Mouse (Mus musculus) liver, embryonic 14 days (tissue): ENCODE results near the gene Fmo6. TPM values are rescaled to one million over a fixed set of nuclear protein-coding genes. Genes with fewer than 3 reads are reported as not detected.

Experiments used
- polyA plus RNA-seq: library from polyadenylated mRNA; depleted of rRNA; stranded (reverse); fragments of >200 nt; gene quantifications from 2 replicates; pipeline ENCODE4 v1.2.3, GENCODE M21; 2012; rRNA removed

Gene Fmo6
- polyA plus RNA-seq: not detected in 2 replicates

GRCm38 (mm10) chr1:162937415-162937814 lies at the start of gene Fmo6:
TSS of gene Fmo6 (minus strand) at chr1:162937515.

GRCm38 (mm10) chr1:162984428-162984827 lies 47.1 kb upstream of the Fmo6 start, which contains the start of gene Fmo3:
TSS of gene Fmo3 (minus strand) at chr1:162984528.

GRCm38 (mm10) chr1:162897838-162898811 lies 39.2 kb downstream of the Fmo6 start, which contains the start of gene Fmo2:
TSS of gene Fmo2 (minus strand) at chr1:162898726.

Other genes starting within 250 kb of the Fmo6 start
- 11.0 and 15.3 TPM in 2 replicates for gene Prrc2c, start 197.0 kb downstream of the Fmo6 start, polyA plus RNA-seq
- gene Fmo4, start 123.5 kb downstream of the Fmo6 start, polyA plus RNA-seq: 1.9 and 2.7 TPM in 2 replicates
- 12.7 and 14.3 TPM in 2 replicates for gene Fmo1, start 70.9 kb downstream of the Fmo6 start, polyA plus RNA-seq
- gene Fmo2, start 38.8 kb downstream of the Fmo6 start, polyA plus RNA-seq: 0.06 and 0.11 TPM in 2 replicates
- gene Fmo3, start 47.0 kb upstream of the Fmo6 start, polyA plus RNA-seq: not detected in 2 replicates
- gene Mroh9, start 148.2 kb upstream of the Fmo6 start, polyA plus RNA-seq: not detected in 2 replicates